Mouse (Mus musculus) right cerebral cortex, postnatal 4 days (tissue): ENCODE data around the gene Heca.
"Not testable (repeated sequence)": the region's sequence is repeated elsewhere in the genome, so short reads cannot be mapped to it uniquely, and the experiment has no call there.

ENCODE experiments used
- DNase-seq: peaks from one replicate; pipeline ENCODE4 v3.0.0-alpha.2; 2022

The Heca gene

GRCm38 (mm10) chr10:17880038-17880437 lies 67.8 kb downstream of the Heca start:
- no peak for DNase-seq

- DNase-seq = no peak
Measured at GRCm38 (mm10) chr10:17878002-17878919, 69.6 kb downstream of the Heca start.

GRCm38 (mm10) chr10:17869822-17870662 lies 77.8 kb downstream of the Heca start:
- DNase-seq = peak; percentile 44

- no peak for DNase-seq
Measured at GRCm38 (mm10) chr10:17860701-17861480, 87.0 kb downstream of the Heca start.

- no peak for DNase-seq
Measured at GRCm38 (mm10) chr10:17857647-17858261, 90.1 kb downstream of the Heca start.

GRCm38 (mm10) chr10:17844781-17845537 lies 102.9 kb downstream of the Heca start:
- peak; percentile 53 for DNase-seq

- DNase-seq = no peak
Measured at GRCm38 (mm10) chr10:17842030-17842429, 105.8 kb downstream of the Heca start.

GRCm38 (mm10) chr10:17836275-17836674 lies 111.6 kb downstream of the Heca start:
- no peak for DNase-seq

GRCm38 (mm10) chr10:17835031-17835430 lies 112.8 kb downstream of the Heca start:
- DNase-seq = no peak

- no peak for DNase-seq
Measured at GRCm38 (mm10) chr10:17831041-17831440, 116.8 kb downstream of the Heca start.

GRCm38 (mm10) chr10:17829205-17829604 lies 118.7 kb downstream of the Heca start:
- DNase-seq = no peak

GRCm38 (mm10) chr10:17827391-17827790 lies 120.5 kb downstream of the Heca start:
- no peak for DNase-seq

GRCm38 (mm10) chr10:17820422-17820821 lies 127.4 kb downstream of the Heca start:
- not testable (repeated sequence) for DNase-seq
